Mouse (Mus musculus) neural tube, embryonic 12.5 days (tissue): ENCODE data around the gene Pbx2. TPM values are rescaled to one million over a fixed set of nuclear protein-coding genes. Genes with fewer than 3 reads are reported as not detected.

Experiments
- ATAC-seq: fragments of 200-750 bp; cut with Nextera tagmentation; 2 replicates; pipeline ENCODE4 v1.8.0; 2017; ENCODE audit warnings: low read depth, mild to moderate bottlenecking, moderate TSS enrichment, moderate library complexity; ENCODE audit not compliant: low FRiP score
- H3K27ac ChIP-seq: fragments of 300-500 bp; sonication (generic); 2 replicates; pipeline ENCODE4 v1.5.1; 2016
- H3K27me3 ChIP-seq: fragments of 300-500 bp; sonication (generic); replicated peaks from 2 replicates; pipeline ENCODE4 v1.6.1; 2016; ENCODE audit warnings: mild to moderate bottlenecking
- H3K36me3 ChIP-seq: fragments of 300-500 bp; sonication (generic); 2 replicates; pipeline ENCODE4 v1.6.1; 2016; ENCODE audit warnings: mild to moderate bottlenecking
- H3K4me1 ChIP-seq: fragments of 300-500 bp; sonication (generic); 2 replicates; pipeline ENCODE4 v1.6.1; 2016
- H3K4me2 ChIP-seq: fragments of 300-500 bp; sonication (generic); replicated peaks from 2 replicates; pipeline ENCODE4 v1.6.1; 2016; ENCODE audit warnings: mild to moderate bottlenecking
- H3K4me3 ChIP-seq: fragments of 300-500 bp; sonication (generic); 2 replicates; pipeline ENCODE4 v1.5.1; 2016
- H3K9ac ChIP-seq: fragments of 300-500 bp; sonication (generic); 2 replicates; pipeline ENCODE4 v1.6.1; 2016; ENCODE audit warnings: mild to moderate bottlenecking
- H3K9me3 ChIP-seq: fragments of 300-500 bp; sonication (generic); 2 replicates; pipeline ENCODE4 v1.6.1; 2016; ENCODE audit warnings: mild to moderate bottlenecking
- WGBS: fragments of 180-500 bp; shearing (Covaris S2); methylation state at CpG from one replicate; pipeline ENCODE4 v1.1.7; 2016; 5-methylcytosine and 5-hydroxymethylcytosine counted together
- polyA plus RNA-seq: library from polyadenylated mRNA; unstranded; fragments of >200 nt; fragmentation: Nextera tagmentation; extraction: Ambion mirVana; gene quantifications from 2 replicates; pipeline ENCODE4 v1.2.1, GENCODE M21; 2016

The Pbx2 gene
- polyA plus RNA-seq, 1 experiment from 2014 or later: 17.1 TPM

GRCm38 (mm10) chr17:34592581-34593549 is 1.8 kb downstream of the Pbx2 start:
- Histone ChIP-seq H3K27me3 (no peaks in the 10 kb centered on the region), H3K4me1 (peaks cover 66% of the 10 kb centered on the region), H3K36me3 (peaks cover 19% of the 10 kb centered on the region), H3K9me3 (no peaks in the 10 kb centered on the region), H3K9ac (peak overlapping the region; percentile 98), H3K4me3 (peak overlapping the region; percentile 84), H3K4me2 (peak overlapping the region; percentile 93), H3K27ac (peak overlapping the region; percentile 96)
- 1% methylated on average over 32 of the region's 32 CpGs for WGBS
- peak; percentile 31 for ATAC-seq

GRCm38 (mm10) chr17:34593752-34594525 is 2.9 kb downstream of the Pbx2 start:
- Histone ChIP-seq H3K4me2 (peak overlapping the region; percentile 93), H3K9ac (peak overlapping the region; percentile 98)

GRCm38 (mm10) chr17:34596098-34596497 is 5.0 kb downstream of the Pbx2 start:
- no peak overlapping the region for H3K4me3 ChIP-seq
- no peak overlapping the region for H3K9ac ChIP-seq
- H3K27ac ChIP-seq: no peak overlapping the region
- H3K9me3 ChIP-seq: no peaks in the 10 kb centered on the region
- WGBS: 76% methylated on average over 8 of the region's 8 CpGs
- H3K4me2 ChIP-seq: no peak overlapping the region
- ATAC-seq: no peak
- peaks cover 38% of the 10 kb centered on the region for H3K4me1 ChIP-seq
- peaks cover 35% of the 10 kb centered on the region for H3K36me3 ChIP-seq
- H3K27me3 ChIP-seq: no peaks in the 10 kb centered on the region

More at GRCm38 (mm10) chr17:34593752-34594525, 2.9 kb downstream of the Pbx2 start:
- Histone ChIP-seq H3K27ac (0 out of 2 replicates have a peak overlapping the region, but pooled peaks have one; percentile 10), H3K27me3 (no peaks in the 10 kb centered on the region), H3K4me1 (peaks cover 58% of the 10 kb centered on the region), H3K9me3 (no peaks in the 10 kb centered on the region), H3K4me3 (peak overlapping the region; percentile 84), H3K36me3 (peaks cover 19% of the 10 kb centered on the region)
- WGBS: 50% methylated on average over 34 of the region's 34 CpGs
- no peak for ATAC-seq

- H3K9ac ChIP-seq: no peak within 1 kb of the TSS
- no peak within 1 kb of the TSS for H3K27ac ChIP-seq
- 0 out of 2 replicates have a peak within 1 kb of the TSS, but pooled peaks have one; percentile 1 for H3K4me2 ChIP-seq
- no peak within 1 kb of the TSS for H3K4me3 ChIP-seq
- peaks cover 39% of the 10 kb centered on the region for H3K4me1 ChIP-seq
- no peaks in the 10 kb centered on the region for H3K9me3 ChIP-seq
- peaks cover 44% of the 10 kb centered on the region for H3K36me3 ChIP-seq
- no peaks in the 10 kb centered on the region for H3K27me3 ChIP-seq
- 23% methylated on average over 6 of the region's 6 CpGs for WGBS
- no peak for ATAC-seq
Observed at GRCm38 (mm10) chr17:34597566-34598095, 6.6 kb downstream of the Pbx2 start, which contains the start of gene Ager. Ager (plus strand) TSS chr17:34597862.

GRCm38 (mm10) chr17:34599891-34600290 is 8.8 kb downstream of the Pbx2 start:
- 78% methylated on average over 9 of the region's 9 CpGs for WGBS
- no peak overlapping the region for H3K4me2 ChIP-seq
- no peak overlapping the region for H3K27ac ChIP-seq
- H3K4me1 ChIP-seq: peaks cover 25% of the 10 kb centered on the region
- no peak overlapping the region for H3K4me3 ChIP-seq
- ATAC-seq: no peak
- no peaks in the 10 kb centered on the region for H3K9me3 ChIP-seq
- H3K36me3 ChIP-seq: peaks cover 38% of the 10 kb centered on the region
- H3K9ac ChIP-seq: no peak overlapping the region
- no peaks in the 10 kb centered on the region for H3K27me3 ChIP-seq

GRCm38 (mm10) chr17:34601796-34602195 is 10.7 kb downstream of the Pbx2 start:
- no peak overlapping the region for H3K4me3 ChIP-seq

GRCm38 (mm10) chr17:34603375-34604060 is 12.5 kb downstream of the Pbx2 start, which contains the start of gene Rnf5:
Rnf5 (minus strand) TSS chr17:34603690.
- peaks cover 34% of the 10 kb centered on the region for H3K36me3 ChIP-seq
- H3K4me1 ChIP-seq: peaks cover 47% of the 10 kb centered on the region
- peak within 1 kb of the TSS; percentile 68 for H3K9ac ChIP-seq
- H3K4me2 ChIP-seq: peak within 1 kb of the TSS; percentile 89
- H3K9me3 ChIP-seq: no peaks in the 10 kb centered on the region
- no peaks in the 10 kb centered on the region for H3K27me3 ChIP-seq
- H3K27ac ChIP-seq: peak within 1 kb of the TSS; percentile 86
- WGBS: under 1% methylated on average over 30 of the region's 30 CpGs
- peak within 1 kb of the TSS; percentile 98 for H3K4me3 ChIP-seq
- peak; percentile 95 for ATAC-seq

More at GRCm38 (mm10) chr17:34601796-34602195, 10.7 kb downstream of the Pbx2 start:
- Histone ChIP-seq H3K27me3 (no peaks in the 10 kb centered on the region), H3K36me3 (peaks cover 25% of the 10 kb centered on the region), H3K9ac (no peak overlapping the region; the same call in 1 of the 2 replicates), H3K4me1 (peaks cover 34% of the 10 kb centered on the region), H3K9me3 (no peaks in the 10 kb centered on the region), H3K27ac (no peak overlapping the region), H3K4me2 (peak overlapping the region; percentile 78)
- WGBS: 90% methylated on average over 12 of the region's 12 CpGs
- no peak for ATAC-seq

- WGBS: under 1% methylated on average over 35 of the region's 35 CpGs
- Histone ChIP-seq H3K27me3 (no peaks in the 10 kb centered on the region), H3K9me3 (no peaks in the 10 kb centered on the region), H3K4me3 (peak within 1 kb of the TSS; percentile 98), H3K36me3 (peaks cover 36% of the 10 kb centered on the region), H3K4me1 (peaks cover 50% of the 10 kb centered on the region), H3K4me2 (peak within 1 kb of the TSS; percentile 89), H3K9ac (peak within 1 kb of the TSS; percentile 68), H3K27ac (peak within 1 kb of the TSS; percentile 86)
- peak; percentile 91 for ATAC-seq
Observed at GRCm38 (mm10) chr17:34604061-34604508, 13.0 kb downstream of the Pbx2 start, which contains the start of gene Agpat1. Agpat1 (plus strand) TSS chr17:34604262.

- ATAC-seq: no peak
Observed at GRCm38 (mm10) chr17:34604511-34605237, 13.6 kb downstream of the Pbx2 start.

GRCm38 (mm10) chr17:34605609-34606008 is 14.5 kb downstream of the Pbx2 start:
- peak overlapping the region; percentile 78 for H3K27ac ChIP-seq
- H3K4me2 ChIP-seq: peak overlapping the region; percentile 89
- no peaks in the 10 kb centered on the region for H3K9me3 ChIP-seq
- under 1% methylated on average over 30 of the region's 30 CpGs for WGBS
- peak overlapping the region; percentile 99 for H3K9ac ChIP-seq
- H3K36me3 ChIP-seq: peaks cover 33% of the 10 kb centered on the region
- H3K27me3 ChIP-seq: no peaks in the 10 kb centered on the region
- peak; percentile 25 for ATAC-seq
- peak overlapping the region; percentile 98 for H3K4me3 ChIP-seq
- peaks cover 50% of the 10 kb centered on the region for H3K4me1 ChIP-seq

More at GRCm38 (mm10) chr17:34604511-34605237, 13.6 kb downstream of the Pbx2 start:
- peak overlapping the region; percentile 89 for H3K4me2 ChIP-seq
- WGBS: 8% methylated on average over 24 of the region's 24 CpGs
- peaks cover 50% of the 10 kb centered on the region for H3K4me1 ChIP-seq
- peak overlapping the region; percentile 86 for H3K27ac ChIP-seq
- peaks cover 35% of the 10 kb centered on the region for H3K36me3 ChIP-seq
- no peaks in the 10 kb centered on the region for H3K9me3 ChIP-seq
- H3K27me3 ChIP-seq: no peaks in the 10 kb centered on the region
- peak overlapping the region; percentile 98 for H3K4me3 ChIP-seq
- peak overlapping the region; percentile 64 for H3K9ac ChIP-seq
